Mouse (Mus musculus) B cell, adult 2 months (primary cell): ENCODE measurements at regions not wholly inside any gene's neighbourhood (a gene's known extent, or its start where the extent isn't known, plus 50 kb on each side); places are given as distances from the start of the nearest gene placed in this dataset.
"Not testable (repeated sequence)": the region's sequence is repeated elsewhere in the genome, so short reads cannot be mapped to it uniquely, and the experiment has no call there.

Experiments
- DNase-seq, 2 experiments: peaks; one replicate each; pipeline ENCODE4 v3.0.0; 2022

DNA sequence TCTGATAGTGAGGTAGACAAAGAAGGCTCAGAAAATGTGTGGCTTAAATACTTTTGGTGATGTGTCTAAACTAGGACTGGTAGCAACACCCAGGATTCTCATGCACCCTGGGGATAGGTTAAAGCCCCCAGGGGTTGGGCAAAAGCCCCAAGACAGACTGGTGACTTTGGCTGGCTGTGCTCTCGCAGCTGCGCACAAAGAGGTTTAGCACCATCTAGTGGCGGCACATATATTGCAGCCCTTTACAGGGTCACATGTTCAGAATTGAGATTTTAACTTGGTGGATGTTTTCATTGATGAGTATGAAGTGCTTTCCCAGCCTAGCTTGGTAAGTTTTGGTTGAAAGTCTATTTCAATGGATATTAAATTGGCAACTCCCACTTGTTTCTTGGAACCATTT lies 167.3 kb downstream of the Gm44 start:
- peak; percentile 2 to 10 for DNase-seq

DNA sequence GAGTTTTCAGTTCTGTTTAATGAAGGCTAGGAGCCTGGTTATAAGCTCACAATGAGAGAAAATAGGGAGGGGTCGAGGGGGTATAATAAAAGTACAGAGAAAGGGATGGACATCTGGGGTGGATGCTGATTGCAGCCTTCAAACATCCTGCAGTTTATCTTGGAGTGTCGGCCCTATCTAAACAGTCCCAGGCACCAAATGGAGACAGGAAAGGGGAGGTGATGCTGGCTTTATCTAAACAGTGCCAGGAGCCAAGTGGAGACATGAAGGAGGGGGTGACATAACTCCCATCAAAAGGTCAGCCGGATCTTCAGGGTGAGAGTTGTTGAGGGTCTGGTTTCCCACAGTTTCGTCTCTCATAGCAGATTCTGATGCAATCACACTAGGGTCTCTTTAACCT lies 193.2 kb downstream of the Gm44 start:
- not testable (repeated sequence) for DNase-seq
